Mouse (Mus musculus): ENCODE data around the gene Bpifa1. TPM values are rescaled to one million over a fixed set of nuclear protein-coding genes. Genes with fewer than 3 reads are reported as not detected.

The Bpifa1 gene
- total RNA-seq, 2 experiments from 2014 or later, result not detected

Other genes starting within 250 kb of the Bpifa1 start
- 1 to 10 TPM in 1 of 2 experiments, under 1 TPM in 1; 0.60 to 6.6 TPM for gene Bpifb6, start 242.5 kb upstream of the Bpifa1 start, total RNA-seq (2021)
- gene Bpifb3, start 224.7 kb upstream of the Bpifa1 start, total RNA-seq (2021), result not detected
- gene Bpifb4, start 204.7 kb upstream of the Bpifa1 start, total RNA-seq (2021), result not detected
- gene Bpifa6, start 167.9 kb upstream of the Bpifa1 start, total RNA-seq (2021), result not detected
- gene Bpifa2, start 134.6 kb upstream of the Bpifa1 start, total RNA-seq (2021), result under 1 TPM; 0.33 to 0.49 TPM
- not detected for gene Bpifa3, start 12.5 kb upstream of the Bpifa1 start, total RNA-seq (2021)
- gene Bpifa5, start 19.7 kb downstream of the Bpifa1 start, total RNA-seq (2021), result not detected
- not detected for gene Bpifb1, start 47.9 kb downstream of the Bpifa1 start, total RNA-seq (2021)
- gene Bpifb5, start 80.9 kb downstream of the Bpifa1 start, total RNA-seq (2021), result under 1 TPM; 0.23 TPM
- not detected for gene Bpifb9a, start 115.0 kb downstream of the Bpifa1 start, total RNA-seq (2021)
- not detected for gene Bpifb9b, start 164.3 kb downstream of the Bpifa1 start, total RNA-seq (2021)
- 10 to 100 TPM; 11.0 to 13.9 TPM for gene Cdk5rap1, start 230.1 kb downstream of the Bpifa1 start, total RNA-seq (2021)

Measured in adrenal gland, postnatal 36 days (tissue).